Mouse (Mus musculus): ENCODE measurements around the gene Gm21970.
"Not testable (repeated sequence)": the region's sequence is repeated elsewhere in the genome, so short reads cannot be mapped to it uniquely, and the experiment has no call there.

The Gm21970 gene

DNA sequence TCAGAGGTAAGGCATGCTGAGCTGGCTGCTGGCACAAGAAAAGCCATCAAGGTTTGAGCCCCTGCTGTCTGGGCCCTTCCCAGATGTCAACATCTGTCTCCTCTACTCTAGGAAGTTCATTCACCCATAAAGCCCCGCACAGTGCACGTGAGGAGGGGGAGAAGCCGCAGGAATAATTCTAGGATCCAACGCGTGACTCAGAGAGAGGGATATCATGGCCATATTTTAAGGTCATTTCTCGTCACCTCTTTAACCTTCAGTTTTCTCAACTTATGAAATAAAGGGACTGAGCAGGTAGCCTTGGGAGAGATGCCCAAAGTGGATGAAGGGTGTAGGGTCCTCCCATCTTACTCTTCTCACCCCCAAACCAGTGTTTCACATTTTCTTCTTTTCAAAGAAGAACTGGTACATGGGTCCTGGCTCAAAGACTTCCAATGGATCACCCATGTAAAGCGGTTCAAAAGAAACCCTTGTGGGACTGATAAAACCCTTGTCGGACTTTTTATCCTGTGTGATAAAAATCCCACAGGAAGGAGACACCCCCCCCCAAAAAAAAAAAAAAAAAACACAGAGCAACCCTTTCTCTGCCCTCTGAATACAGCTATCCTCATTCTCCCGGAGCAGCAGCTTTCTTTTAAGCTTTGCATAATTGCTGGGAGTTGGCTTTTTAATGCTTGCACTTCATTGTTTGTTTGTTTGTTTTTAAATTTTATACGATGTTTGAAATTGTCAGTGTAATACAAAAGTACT is 13.5 kb downstream of the Gm21970 start:
- no peak for DNase-seq

DNA sequence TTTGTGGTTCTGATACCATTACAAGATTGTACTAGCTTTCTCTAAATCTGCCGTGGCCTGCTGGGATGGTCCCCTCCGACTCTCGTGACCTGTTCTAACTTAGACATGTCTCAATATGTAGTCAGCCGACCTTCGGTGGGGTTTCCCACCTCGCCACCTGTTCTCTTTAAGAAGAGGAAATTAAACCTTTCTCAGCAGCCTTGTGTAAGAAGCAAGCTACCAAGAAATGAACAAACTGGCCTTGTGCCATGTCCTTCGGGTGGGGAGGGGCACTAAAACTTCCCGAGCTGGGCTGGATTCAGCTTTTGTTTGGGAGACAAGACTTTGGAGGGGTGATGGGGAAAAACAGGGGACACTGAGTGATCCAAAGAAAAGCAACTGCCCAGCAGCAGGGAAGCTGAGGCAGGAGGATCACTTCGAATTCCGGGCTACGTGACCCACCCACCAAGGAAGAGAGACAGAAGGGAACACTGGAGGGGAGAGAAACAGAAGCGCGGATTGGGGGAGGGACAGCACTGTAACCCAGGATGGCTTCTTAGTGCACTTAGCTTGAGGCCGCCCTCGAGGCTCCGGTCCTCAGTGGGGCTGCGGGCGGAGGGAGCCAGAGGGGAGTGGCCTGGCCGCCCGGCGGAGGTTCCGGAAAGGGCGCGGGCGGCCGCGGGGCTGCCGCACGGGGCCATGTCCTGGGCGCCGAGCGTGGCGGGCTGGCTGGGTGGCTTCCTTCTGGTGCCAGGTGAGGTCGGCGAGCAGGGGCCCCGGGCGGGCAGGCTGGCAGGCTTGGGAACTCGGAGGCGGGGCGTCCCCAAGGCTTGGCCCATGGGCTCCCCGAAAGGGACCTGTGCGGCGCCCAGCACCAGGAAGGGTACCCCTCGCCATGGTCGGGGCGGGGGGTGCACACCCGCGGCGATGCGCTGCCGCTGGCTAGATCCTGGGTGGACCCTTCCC is 14.4 kb downstream of the Gm21970 start, which contains the start of gene Il10rb:
TSS of gene Il10rb (plus strand) at position 525 of the 945 bp plus-strand sequence.
- peak; percentile 83 for DNase-seq

DNA sequence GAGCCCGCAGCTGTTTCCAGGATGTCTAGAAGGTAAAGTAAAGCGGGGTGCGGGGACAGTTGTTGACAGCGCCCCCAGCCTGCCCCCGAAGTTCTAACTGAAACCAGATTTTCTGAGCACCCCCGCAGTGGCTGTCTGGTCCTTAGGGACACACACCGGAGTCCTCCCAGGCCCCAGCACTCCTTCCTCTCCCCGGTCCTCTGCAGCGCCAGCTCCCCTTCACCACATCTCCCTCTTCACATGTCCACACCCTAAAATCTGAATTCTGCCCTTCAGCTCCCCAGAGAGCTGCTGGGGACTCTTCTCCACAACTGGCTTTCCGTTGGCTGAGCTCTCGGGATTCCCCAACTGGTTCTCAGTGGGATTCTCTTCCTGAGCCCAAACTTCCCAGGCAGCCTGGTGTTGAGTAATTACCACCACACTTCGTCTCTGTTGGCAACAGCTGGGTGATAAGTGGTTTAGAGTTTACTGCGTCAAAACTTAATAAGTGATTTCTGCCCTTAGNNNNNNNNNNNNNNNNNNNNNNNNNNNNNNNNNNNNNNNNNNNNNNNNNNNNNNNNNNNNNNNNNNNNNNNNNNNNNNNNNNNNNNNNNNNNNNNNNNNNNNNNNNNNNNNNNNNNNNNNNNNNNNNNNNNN is 15.2 kb downstream of the Gm21970 start:
- peak; percentile 69 for DNase-seq

DNA sequence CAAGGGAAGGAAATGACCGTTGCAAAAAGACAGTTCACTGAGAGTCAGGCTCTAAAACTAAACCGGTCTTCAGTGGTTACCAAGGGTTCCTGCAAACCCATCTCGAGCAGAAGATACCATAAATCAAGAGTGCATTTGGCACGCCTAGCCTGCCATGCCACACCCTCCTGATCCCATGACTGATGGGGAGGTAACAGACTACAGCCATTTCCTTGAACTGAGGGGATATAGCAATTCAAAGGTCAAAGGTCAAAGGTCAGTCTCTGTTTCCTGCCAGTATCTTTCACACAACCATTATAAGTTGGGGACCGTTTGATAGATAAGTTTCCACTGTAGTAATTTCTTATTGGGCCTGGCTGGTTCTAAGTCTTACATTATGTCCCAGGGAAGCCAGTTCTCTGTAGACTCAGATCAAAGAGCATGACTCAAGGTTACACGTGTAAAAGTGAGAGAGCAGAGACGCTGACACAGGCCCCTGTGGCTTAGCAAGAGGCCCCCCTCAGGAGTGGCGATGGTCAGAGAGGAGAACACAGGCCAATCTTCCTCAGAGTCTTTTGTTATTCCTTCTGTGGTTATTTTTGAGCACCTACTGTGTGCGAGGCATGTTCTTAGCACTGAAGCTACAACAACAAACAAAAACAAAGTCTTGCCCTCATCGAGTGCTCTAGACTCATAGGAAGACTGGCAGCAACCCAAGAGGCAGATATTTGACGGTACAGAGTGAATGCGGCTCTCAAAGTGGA is 21.8 kb downstream of the Gm21970 start:
- DNase-seq = peak; percentile 83

DNA sequence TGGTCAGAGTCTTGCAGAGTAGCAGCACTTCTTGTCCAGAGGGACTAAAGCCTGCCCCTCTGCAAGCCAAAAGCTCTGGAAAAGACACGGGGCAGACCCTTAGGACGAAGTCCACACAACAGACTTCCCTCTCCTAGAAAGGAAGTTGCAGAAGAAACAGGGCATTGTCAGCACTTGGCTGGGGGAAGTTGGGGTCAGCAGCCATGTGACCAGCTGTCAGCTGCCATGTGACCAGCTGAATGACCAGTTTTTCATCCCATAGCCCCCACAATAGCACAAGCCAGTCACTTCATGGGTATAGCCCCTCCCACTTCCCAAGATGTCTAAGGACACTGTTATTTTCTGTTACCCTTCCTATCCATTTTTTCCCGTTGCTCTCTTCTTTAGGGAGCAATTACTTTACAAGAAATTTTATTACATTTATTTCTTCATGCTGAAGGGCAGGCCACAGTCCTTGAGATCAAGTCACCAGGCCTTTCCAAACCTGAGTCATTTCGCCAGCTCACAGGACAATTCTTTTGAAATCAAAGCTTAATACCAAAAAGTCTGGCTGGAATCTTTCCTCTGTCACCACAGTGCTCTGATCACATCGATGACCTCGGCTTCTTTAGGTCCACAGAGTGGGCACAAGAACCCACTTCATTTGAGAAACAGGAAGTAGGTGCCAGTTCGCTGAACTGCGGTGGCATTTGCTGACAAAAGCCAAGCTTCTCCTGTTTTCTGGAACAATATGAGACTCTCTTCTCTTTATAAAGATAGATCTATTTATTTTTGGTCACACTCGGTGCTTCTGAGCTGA is 24.1 kb downstream of the Gm21970 start:
- peak; percentile 54 for DNase-seq

DNA sequence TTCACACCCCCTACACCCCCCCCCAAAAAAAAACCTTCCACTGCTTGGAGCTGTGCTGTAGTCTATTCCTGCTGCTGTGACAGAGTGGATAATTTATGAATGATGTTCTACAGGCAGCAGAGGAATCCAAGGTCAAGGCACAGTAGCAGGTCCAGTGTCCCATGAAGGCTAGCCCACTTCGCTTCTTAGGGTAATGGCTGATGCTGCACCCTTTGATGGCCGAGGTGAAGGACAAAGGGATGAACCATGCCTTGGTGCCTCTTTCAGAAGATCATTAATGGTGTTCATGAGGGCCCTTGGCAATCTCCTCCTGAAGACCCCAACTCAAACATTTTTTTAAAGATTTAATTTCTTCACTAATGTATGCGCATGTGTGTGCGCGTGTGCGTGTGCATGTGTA is 24.8 kb downstream of the Gm21970 start:
- DNase-seq = no peak

DNA sequence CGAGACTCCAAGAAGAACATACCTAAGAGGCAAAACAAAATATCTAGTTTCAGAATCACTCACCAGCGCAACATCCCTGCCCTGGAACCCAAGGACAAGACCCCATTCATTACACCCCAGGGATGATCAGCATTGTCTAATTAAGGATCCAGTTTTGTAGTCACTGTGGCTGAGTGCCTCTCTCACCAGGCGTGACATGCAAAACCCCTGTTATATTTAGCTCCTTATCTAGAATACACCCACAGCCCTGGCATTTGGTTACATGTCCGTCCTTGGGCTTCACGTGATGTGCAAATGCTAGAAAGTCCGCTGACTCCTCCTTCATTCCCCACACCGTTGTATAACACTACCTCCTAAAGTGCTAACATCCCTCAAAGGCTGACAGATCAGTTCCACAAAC is 25.4 kb downstream of the Gm21970 start:
- DNase-seq = no peak

DNA sequence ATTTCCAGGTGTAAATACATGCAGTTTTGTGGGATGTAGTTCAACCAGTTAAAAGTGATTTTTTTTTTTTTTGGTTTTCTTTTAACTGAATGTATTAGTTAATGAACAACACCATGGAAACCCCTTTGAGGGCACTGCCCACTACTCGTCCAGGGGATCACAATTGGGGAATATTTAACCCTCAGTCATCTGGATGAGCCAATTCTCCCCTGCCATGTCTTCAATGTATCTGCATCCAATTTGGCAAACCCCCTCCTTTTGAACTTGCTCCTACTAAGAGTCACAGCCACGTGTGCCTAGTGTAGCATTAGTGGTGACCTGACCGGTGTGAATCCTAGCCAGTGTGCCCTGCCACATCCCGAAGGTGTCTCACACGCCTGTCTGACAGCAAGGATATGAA is 27.0 kb downstream of the Gm21970 start:
- DNase-seq = peak; percentile 73

DNA sequence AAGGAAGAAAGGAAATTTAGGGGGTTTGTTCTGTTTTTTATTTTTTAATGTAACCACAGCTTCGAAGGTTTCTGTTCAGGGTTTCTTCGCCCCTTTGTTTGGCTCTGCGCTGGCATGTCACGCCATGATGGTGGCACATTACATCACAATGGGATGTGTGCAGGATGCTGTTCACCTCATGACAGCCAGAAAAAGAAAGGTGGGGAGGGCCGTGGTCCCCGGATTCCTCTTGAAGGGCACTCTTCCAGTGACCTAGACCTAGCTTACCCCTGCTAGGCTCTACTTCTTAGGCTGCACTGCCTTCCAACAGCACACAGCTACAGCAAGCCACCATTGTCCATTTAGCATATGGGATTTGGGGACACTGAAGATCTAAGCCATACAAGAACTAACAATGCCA is 34.3 kb downstream of the Gm21970 start:
- DNase-seq = no peak

DNA sequence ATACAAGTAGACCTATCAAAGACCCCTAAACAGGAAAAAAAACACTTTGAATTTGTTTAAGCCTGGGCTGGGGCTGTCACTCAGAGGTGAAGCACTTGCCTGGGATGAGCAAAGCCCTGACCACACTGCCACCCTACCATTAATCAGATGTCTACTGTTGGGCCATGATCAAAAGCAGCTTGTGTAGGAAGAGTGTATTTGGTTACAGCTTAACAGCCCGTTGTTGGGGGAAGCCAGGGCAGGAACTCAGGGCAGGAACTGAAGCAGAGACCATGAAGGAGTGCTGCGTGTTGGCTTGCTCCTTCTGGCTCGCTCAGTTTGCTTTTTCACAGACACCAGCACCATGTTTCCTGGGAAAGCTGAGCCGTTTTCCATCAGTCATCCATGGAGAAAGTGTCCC is 35.1 kb downstream of the Gm21970 start:
- DNase-seq = no peak

DNA sequence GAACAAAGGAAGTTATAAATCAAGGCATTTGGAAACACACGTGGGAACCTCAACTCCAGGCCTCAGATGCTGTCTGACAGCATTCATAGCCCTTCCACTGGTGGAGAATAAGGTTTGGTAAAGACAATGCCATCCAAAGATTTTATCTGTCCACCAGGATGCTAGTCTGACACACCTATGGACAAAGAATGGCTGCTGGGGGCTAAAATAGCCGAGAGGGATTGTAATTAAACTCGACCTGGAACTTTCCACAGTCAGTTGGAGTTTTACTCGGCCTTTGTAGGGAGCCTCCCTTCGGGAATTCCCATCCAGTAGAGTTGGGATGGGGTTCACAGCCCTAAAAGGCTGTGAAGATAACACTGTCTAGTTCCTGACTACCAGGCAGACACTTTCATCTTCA is 35.9 kb downstream of the Gm21970 start:
- DNase-seq = peak; percentile 58

DNA sequence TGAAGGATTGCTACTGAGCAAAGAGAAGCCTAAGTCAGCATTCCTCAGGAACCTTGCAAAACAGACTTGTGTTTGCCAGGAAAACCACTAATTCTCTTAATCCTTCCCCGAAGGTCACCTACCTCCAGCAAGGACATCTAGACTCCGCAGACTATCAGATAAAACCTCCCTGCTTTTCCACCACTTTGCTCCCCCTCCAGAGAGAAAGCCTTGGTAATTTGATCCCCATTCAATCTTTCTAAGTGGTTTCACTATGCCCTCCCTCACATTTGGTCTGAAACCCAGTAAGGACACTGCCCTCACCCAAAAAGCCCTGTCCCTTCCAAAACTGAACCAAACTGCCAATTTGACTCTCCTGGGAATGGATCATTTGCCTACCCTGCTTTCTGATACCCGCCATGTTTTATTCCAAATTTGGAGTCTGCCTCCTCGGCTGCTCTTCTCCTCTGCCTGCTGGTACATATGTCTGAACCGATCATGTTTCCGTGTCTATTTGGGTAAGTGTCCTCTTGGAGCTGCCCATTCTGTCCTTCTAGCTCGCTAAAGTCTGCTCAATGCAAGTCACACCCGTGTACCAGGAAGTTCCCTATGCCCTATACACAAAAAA is 36.8 kb downstream of the Gm21970 start:
- DNase-seq = no peak

DNA sequence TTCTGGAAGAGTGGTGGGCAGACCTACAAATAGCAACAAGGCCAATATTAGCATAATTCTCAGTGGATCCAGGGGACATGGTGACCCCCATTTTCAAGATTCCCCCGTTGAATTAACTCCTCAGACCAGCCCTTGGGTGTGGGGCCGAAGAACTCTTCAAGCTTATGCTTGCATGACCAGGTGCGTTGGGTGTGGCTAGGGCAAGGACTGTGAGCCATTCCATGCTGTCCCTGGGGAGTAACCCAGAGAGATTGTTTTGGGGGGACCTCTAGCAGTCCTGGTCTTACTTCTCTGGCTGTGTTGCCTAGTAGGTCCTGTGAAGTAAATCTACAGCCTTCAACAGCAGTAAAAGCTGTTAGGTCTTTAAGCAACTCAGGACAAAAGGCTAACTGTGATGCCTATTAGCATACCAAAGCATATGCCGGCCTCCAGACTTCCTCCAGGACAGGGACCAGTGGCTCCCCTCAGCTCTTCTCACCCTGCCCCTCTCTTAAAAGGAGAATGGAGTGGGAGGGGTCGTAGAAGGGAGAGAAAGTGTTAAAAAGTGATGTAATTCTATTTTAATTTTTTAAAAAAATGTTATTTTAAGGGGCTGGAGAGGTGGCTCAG is 41.3 kb downstream of the Gm21970 start:
- no peak for DNase-seq

DNA sequence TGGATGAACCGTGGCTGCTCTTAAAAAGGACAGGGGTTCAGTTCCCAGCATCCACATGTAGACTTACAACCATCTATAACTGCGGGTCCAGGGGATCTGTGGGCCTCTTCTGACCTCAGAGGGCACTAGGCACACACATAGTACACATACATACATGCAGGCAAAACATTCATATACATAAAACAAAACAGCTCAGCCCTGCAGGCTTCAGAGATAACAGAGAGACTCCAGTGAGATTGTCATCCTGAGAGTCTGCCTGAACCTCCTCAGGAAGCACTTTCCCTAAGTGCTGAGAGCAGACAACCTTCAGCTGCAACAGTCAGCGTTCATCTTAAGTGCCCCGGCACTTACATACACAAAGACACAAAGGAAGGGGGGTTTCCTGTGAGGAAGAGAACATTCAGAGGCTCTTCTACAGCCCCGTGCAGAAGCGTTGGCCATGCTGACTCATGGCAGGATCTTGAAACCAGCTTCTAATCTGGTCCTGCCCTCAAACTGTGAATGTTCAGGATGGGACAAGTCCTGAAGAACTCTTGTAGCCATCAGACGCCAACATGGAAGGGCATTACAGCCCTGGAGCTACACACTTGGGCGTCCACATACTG is 41.9 kb downstream of the Gm21970 start:
- no peak for DNase-seq

DNA sequence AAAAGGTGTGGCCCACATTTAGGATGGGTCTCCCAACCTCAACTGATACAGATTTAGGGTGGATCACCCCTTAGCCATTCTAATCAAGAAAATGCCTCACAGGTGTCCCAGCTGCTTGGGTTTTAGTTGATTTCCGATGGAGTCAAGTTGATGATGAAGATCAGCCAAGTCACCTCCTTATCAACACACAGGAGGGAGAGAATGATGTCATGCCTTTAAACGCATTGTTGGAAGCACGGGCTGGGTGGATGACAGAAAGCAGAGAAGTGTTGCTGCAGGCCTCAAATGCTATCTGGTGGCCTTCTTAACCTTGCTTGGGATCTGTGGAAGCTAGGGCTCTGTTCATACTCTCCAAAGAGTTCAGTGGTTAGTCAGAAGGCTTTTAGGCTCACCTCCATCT is 42.6 kb downstream of the Gm21970 start:
- DNase-seq = no peak

DNA sequence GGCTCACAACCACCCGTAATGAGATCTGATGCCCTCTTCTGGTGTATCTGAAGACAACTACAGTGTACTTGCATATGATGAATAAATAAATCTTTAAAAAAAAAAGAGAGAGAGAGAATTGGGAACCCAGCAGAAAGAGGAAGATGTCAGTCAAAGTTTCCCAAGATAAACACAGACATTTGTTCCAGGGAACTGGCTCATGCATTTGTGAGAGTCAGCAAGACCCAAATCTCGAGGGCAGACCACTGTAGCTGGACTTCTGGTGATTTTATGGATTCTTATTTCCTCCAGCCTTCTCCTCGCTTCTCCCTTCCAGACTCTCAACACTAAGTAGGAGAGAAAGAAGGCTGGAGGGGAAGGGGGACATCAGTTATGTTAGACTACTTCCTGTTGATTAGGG is 46.6 kb downstream of the Gm21970 start:
- no peak for DNase-seq

DNA sequence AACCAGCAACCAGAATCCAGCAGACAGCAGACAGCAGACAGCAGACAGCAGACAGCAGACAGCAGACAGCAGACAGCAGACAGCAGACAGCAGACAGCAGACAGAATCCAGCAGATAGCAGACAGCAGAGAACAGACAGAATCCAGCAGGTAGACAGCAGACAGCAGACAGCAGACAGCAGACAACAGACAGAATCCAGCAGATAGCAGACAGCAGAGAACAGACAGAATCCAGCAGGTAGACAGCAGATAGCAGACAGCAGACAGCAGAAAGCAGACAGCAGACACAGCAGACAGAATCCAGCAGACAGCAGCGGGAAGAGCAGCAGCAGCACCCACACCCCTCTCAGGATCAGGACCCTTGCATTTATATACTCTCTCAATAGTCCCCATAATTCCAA is 47.1 kb downstream of the Gm21970 start:
- DNase-seq = not testable (repeated sequence)

DNA sequence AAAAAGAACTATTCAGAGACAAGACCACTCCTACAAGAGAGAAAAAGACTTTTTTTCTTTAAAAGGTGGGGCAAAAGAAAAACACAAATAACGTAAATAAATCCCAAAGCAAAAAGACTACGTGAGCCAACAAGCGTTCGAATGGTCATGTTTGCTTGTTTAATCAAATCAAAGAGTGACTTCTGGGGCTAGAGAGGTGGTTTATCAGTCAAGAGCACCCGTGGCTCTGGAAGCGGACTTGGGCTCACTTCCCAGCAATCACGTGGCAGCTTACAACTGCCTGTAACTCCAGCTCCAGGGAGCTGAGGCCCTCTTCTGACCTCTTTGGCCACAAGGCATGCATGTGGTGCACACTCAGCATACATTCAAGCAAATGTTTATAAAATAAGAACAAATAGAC is 49.8 kb downstream of the Gm21970 start:
- peak; percentile 77 for DNase-seq

DNA sequence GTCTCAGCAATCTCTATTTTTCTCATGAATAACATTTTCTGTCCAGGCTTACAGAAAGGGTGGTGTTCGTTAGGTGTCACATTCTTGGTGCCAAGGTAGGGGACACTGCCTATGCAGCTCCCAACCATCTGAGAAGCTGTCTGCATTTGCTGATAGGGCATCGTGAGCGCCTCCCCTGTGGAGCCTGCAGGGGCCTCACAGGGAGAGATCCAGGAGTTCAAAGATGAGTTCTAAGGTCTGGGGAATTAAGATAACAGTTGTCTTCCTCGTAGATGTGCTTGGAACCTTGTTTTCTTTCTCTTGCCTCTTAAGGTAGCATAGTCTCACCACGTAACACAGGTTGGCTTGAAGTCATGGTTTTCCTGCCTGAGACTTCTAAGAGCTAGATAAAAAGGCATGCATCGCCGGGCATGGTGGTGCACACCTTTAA is 50.3 kb downstream of the Gm21970 start:
- DNase-seq = no peak

DNA sequence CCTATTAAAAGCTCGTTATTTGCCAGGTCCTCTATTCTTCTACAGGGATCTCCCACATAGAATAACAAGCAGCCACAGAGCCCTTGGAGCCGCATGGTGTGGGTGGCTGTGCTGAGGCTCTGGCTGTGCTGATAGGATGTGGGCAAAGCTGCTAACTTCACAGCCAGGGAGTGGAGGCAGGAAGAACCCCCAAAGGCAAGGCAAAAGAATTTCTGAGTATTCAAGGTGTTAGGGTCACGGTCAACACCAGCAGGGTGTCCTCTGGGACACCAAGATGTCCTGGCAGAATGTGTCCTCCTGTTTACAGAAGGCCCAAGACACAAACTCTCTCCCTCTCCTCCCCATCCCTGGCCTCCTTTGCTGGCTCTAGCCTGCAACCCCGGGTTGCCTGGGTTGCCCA is 50.9 kb downstream of the Gm21970 start:
- DNase-seq = no peak

DNA sequence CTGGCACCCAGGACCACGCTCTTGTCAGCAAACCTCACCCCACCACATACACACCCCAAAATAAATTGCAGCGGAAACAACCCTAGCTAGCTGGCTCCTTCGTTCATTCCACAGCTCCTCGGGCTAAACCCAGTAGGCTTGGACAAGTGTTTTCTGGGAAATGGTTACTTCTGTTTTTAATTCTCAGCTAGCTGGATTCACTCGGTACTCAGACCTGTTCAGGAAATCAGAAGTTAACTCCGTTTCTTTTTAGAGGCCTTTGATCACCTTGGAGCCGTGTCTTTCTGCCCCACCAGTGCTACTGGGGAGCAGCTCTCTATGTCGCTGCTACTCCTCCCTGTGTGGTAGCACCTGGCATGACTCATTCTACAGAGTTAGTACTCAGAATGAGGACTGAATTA is 51.7 kb downstream of the Gm21970 start:
- DNase-seq = no peak

All from kidney, adult 11 months (tissue).